Mouse (Mus musculus) liver, embryonic 14.5 days (tissue): ENCODE measurements at regions not wholly inside any gene's neighbourhood (a gene's known extent, or its start where the extent isn't known, plus 50 kb on each side); places are given as distances from the start of the nearest gene placed in this dataset.
A peak's percentile ranks its signal among the peaks of the same experiment; 100 is the strongest.

Source experiments
- ATAC-seq: fragments of 200-750 bp; cut with Nextera tagmentation; 2 replicates; pipeline ENCODE4 v1.8.0; 2017; ENCODE audit warnings: moderate number of reproducible peaks, mild to moderate bottlenecking, moderate library complexity; ENCODE audit not compliant: insufficient read depth
- DNase-seq, 3 experiments: peaks; one replicate each; pipeline ENCODE4 v3.0.0-alpha.2; 2012 to 2013; ENCODE audit warnings: low read depth in 3 of 3, low spot score in 3 of 3
- H3K27ac ChIP-seq: fragments of 300-500 bp; sonication (generic); 2 replicates; pipeline ENCODE4 v1.5.1; 2014; ENCODE audit warnings: moderate library complexity, mild to moderate bottlenecking, control low read depth, inconsistent platforms
- H3K27me3 ChIP-seq: fragments of 300-500 bp; sonication (generic); 2 replicates; pipeline ENCODE4 v1.6.1; 2014; ENCODE audit warnings: mild to moderate bottlenecking, low read length, moderate library complexity; ENCODE audit not compliant: control insufficient read depth, insufficient read depth
- H3K36me3 ChIP-seq: fragments of 300-500 bp; sonication (generic); replicated peaks from 2 replicates; pipeline ENCODE4 v1.6.1; 2014; ENCODE audit warnings: low read depth; ENCODE audit not compliant: control insufficient read depth, insufficient read depth
- H3K4me1 ChIP-seq, 2 experiments: fragments of 200-500 bp in 1 of 2; fragments of 300-500 bp in 1 of 2; sonication (generic) in 1 of 2; replicated peaks; 2 replicates each; pipeline ENCODE4 v1.6.1; 2012 to 2014; ENCODE audit warnings: antibody characterized with exemption in 1 of 2, inconsistent platforms in 1 of 2, low read length in 1 of 2; ENCODE audit not compliant: control insufficient read depth in 2 of 2, insufficient read depth in 2 of 2
- H3K4me2 ChIP-seq: fragments of 300-500 bp; sonication (generic); 2 replicates; pipeline ENCODE4 v1.6.1; 2014; ENCODE audit warnings: low read depth, mild to moderate bottlenecking, control low read depth, moderate library complexity
- H3K4me3 ChIP-seq, 2 experiments: fragments of 200-500 bp in 1 of 2; fragments of 300-500 bp in 1 of 2; sonication (generic) in 1 of 2; 2 replicates each; pipeline ENCODE4 v1.5.1; 2012 to 2014; ENCODE audit warnings: low read depth in 2 of 2, low read length in 2 of 2, mild to moderate bottlenecking in 2 of 2, control low read depth in 1 of 2, inconsistent platforms in 1 of 2, moderate library complexity in 1 of 2; ENCODE audit not compliant: insufficient read depth in 1 of 2
- H3K9ac ChIP-seq: fragments of 300-500 bp; sonication (generic); replicated peaks from 2 replicates; pipeline ENCODE4 v1.6.1; 2014; ENCODE audit warnings: mild to moderate bottlenecking, control low read depth, moderate library complexity
- H3K9me3 ChIP-seq: fragments of 300-500 bp; sonication (generic); 2 replicates; pipeline ENCODE4 v1.6.1; 2016; ENCODE audit warnings: low read length, mixed read lengths; ENCODE audit not compliant: control insufficient read depth
- CTCF ChIP-seq: IDR thresholded peaks from 2 replicates; pipeline ENCODE4 v1.5.1; 2016; ENCODE audit warnings: antibody characterized with exemption, low read depth, control low read depth
- EP300 ChIP-seq: IDR thresholded peaks from 2 replicates; pipeline ENCODE4 v1.6.1; 2016; ENCODE audit warnings: antibody characterized with exemption, low read depth
- WGBS: fragments of 180-500 bp; shearing (Covaris S2); extraction: QIAGEN DNeasy Blood & Tissue Kit; methylation state at CpG from one replicate; pipeline ENCODE4 v1.1.7; 2014; ENCODE audit not compliant: insufficient replicate concordance; 5-methylcytosine and 5-hydroxymethylcytosine counted together

DNA sequence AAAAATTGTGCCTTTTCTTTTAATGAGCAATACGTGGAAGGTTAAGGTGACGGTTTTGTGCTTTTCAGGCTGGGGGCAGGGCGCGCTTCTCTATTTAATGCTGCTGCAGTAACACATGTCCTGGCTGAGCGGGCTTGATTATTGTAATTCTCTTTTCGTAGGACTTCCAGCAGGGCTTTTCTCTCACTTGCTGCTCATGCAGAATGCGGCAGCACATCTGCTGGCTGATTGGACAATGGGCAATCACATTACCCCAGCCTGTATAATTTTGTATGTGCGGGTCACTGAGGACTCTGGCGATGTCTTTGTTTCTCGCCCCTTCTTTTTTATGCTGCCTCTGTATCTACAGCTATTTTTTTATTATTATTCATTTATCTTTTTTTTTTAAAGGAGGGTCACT is 91.4 kb upstream of the Fam92a start:
- H3K4me2 ChIP-seq = no peak overlapping the region
- ATAC-seq (no peak), DNase-seq (no peak)
- no peaks in the 10 kb centered on the region for H3K4me1 ChIP-seq
- no peak overlapping the region for H3K9ac ChIP-seq
- H3K27me3 ChIP-seq = no peaks in the 10 kb centered on the region
- WGBS = 79% methylated on average over 10 of the region's 10 CpGs
- no peaks in the 10 kb centered on the region for H3K36me3 ChIP-seq
- H3K27ac ChIP-seq = no peak overlapping the region
- H3K9me3 ChIP-seq = no peaks in the 10 kb centered on the region
- no peak for TF ChIP-seq EP300
- TF ChIP-seq CTCF = no peak
- no peak overlapping the region for H3K4me3 ChIP-seq

DNA sequence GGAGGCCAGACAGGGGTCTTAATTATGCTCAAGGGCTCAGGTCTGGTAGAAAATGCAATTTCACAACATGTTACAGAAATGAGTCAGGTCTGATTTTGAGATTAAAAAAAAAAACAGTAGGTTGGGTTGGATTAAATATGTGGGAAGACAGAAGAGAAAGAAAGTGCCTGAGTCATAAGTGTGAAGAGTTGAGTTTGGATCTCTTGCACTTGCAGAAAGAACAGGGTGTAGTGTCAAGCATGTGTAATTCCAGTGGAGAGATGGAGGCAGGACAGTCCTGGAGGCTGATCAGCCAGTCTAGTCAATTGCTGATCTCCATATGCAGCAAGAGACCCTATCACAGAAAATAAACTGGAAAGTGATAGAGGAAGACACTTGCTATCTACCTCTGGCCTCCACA is 76.2 kb upstream of the Fam92a start:
- TF ChIP-seq CTCF (no peak), EP300 (no peak)
- Histone ChIP-seq H3K4me3 (no peak overlapping the region), H3K27me3 (no peaks in the 10 kb centered on the region), H3K9me3 (no peaks in the 10 kb centered on the region), H3K4me1 (no peaks in the 10 kb centered on the region), H3K36me3 (no peaks in the 10 kb centered on the region), H3K9ac (no peak overlapping the region), H3K4me2 (no peak overlapping the region), H3K27ac (no peak overlapping the region)
- DNase-seq (no peak), ATAC-seq (no peak)

DNA sequence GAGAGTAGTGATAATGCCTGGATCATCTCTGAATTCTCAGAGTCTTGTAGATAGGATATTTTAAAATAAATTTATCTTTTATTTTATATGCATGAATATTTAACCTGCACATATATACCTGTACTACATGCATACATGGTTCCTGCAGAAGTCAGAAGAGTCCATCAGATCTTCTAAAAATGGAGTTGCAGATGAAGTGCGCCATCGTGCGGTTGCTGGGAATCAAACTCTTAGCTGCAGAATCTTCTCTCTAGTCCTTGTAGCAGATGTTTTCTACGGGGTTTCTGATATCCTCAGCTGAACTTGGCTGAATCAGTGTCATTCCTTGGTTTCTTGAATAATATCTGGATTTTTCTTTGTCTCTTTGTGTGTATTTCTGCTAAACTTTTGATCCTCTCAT is 74.8 kb upstream of the Fam92a start:
- H3K27ac ChIP-seq = no peak overlapping the region
- ATAC-seq = no peak
- no peaks in the 10 kb centered on the region for H3K27me3 ChIP-seq
- H3K4me3 ChIP-seq = no peak overlapping the region
- H3K36me3 ChIP-seq = no peaks in the 10 kb centered on the region
- no peak overlapping the region for H3K4me2 ChIP-seq
- no peak for DNase-seq
- H3K9me3 ChIP-seq = no peaks in the 10 kb centered on the region
- WGBS = 62% methylated on average over 4 of the region's 4 CpGs
- TF ChIP-seq CTCF (no peak), EP300 (no peak)
- H3K9ac ChIP-seq = no peak overlapping the region
- H3K4me1 ChIP-seq = no peaks in the 10 kb centered on the region

DNA sequence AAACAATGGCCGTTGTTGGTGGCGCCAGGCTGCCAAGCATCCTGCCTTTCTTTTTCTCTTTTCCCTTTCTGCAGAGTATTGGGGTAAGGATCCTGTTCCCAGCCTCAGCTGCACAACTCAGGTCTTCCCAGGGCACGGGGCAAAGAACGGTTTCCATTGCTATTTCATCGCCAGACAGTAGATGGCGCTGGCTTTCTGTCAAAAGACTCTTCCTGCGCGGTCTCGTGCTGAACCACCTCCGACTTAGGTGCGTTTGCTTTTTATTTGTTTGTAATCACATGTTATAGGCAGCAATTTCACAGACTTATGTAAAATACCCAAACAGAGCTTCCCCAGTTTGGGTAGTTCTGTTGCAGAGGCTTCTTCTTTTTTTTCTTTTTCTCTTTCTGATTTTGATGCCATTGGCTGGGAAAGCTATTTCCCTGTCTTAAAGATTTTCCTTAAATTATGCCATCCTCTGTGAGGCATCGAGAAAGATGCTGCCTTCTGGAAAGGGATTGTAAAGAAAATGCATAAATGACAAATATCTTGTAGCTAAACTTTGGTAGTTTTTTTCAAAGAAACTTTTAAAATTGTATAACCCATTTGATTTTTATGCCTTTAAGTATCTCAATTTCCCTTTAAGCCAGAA is 69.2 kb upstream of the Fam92a start:
- Histone ChIP-seq H3K4me1 (no peaks in the 10 kb centered on the region), H3K9me3 (no peaks in the 10 kb centered on the region), H3K27ac (no peak overlapping the region), H3K4me2 (peak overlapping the region; percentile 42; the same call in 1 of the 2 replicates), H3K4me3 (no peak overlapping the region), H3K27me3 (no peaks in the 10 kb centered on the region), H3K36me3 (no peaks in the 10 kb centered on the region), H3K9ac (no peak overlapping the region)
- ATAC-seq (no peak), DNase-seq (peak; percentile 7 to 16 (median 15))
- 4% methylated on average over 12 of the region's 12 CpGs for WGBS
- TF ChIP-seq CTCF = peak; percentile 80
- TF ChIP-seq EP300 = no peak

DNA sequence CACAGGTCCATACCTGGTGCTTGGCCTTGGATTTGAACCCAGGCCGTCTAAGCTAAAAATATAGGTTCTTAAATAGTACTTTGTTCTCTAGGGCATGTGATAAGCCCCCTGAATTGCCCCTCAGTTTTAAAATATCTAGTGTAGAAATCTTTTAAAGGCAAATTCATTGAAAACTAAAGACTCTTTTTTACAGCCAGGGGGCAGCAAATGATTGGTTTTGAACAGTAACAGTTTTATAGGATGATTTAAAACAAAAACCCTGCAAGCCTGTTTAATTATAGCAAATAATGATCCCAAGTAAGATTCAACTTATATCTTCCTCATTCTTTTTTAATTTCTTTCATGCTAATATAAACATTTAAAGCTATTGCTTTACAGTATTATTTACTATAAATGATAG is 58.9 kb upstream of the Fam92a start:
- H3K27me3 ChIP-seq = no peaks in the 10 kb centered on the region
- H3K36me3 ChIP-seq = no peaks in the 10 kb centered on the region
- no peak for TF ChIP-seq EP300
- TF ChIP-seq CTCF = no peak
- no peak overlapping the region for H3K4me3 ChIP-seq
- no peak for DNase-seq
- no peak overlapping the region for H3K27ac ChIP-seq
- H3K9me3 ChIP-seq = no peaks in the 10 kb centered on the region
- ATAC-seq = no peak
- 53% methylated on average over 1 of the region's 1 CpGs for WGBS
- H3K9ac ChIP-seq = no peak overlapping the region
- no peaks in the 10 kb centered on the region for H3K4me1 ChIP-seq
- no peak overlapping the region for H3K4me2 ChIP-seq
